Mouse (Mus musculus) ES-E14 (cell line): Measurements from ENCODE around the gene Ccdc116. TPM values are rescaled to one million over a fixed set of nuclear protein-coding genes. Genes with fewer than 3 reads are reported as not detected.
A peak's percentile ranks its signal among the peaks of the same experiment; 100 is the strongest.

Experiments used
- DNase-seq: peaks from one replicate; pipeline ENCODE4 v3.0.0-alpha.2; 2013; ENCODE audit warnings: low read depth, low spot score
- H3K27ac ChIP-seq: 2 replicates; pipeline ENCODE4 v1.5.1; 2012; ENCODE audit warnings: low read depth, mild to moderate bottlenecking, low read length, moderate library complexity, mixed read lengths; ENCODE audit not compliant: poor library complexity, insufficient read depth, severe bottlenecking
- H3K36me3 ChIP-seq: 2 replicates; pipeline ENCODE4 v1.6.1; 2012; ENCODE audit warnings: mild to moderate bottlenecking, low read length, moderate library complexity, mixed read lengths; ENCODE audit not compliant: control insufficient read depth, poor library complexity, insufficient read depth, severe bottlenecking
- H3K4me1 ChIP-seq, 2 experiments: fragments of 150-350 bp in 1 of 2; sonication (generic) in 1 of 2; 2 replicates each; pipeline ENCODE4 v1.6.1; 2012; ENCODE audit warnings: low read length in 2 of 2, mild to moderate bottlenecking in 1 of 2, mixed read lengths in 1 of 2; ENCODE audit not compliant: control insufficient read depth in 2 of 2, insufficient read depth in 2 of 2, poor library complexity in 1 of 2
- H3K4me3 ChIP-seq, 2 experiments: fragments of 150-350 bp in 1 of 2; sonication (generic) in 1 of 2; 2 replicates each; pipeline ENCODE4 v1.5.1; 2012; ENCODE audit warnings: low read length in 2 of 2, low read depth in 1 of 2, mild to moderate bottlenecking in 1 of 2, mixed read lengths in 1 of 2; ENCODE audit not compliant: insufficient read depth in 1 of 2, poor library complexity in 1 of 2, severe bottlenecking in 1 of 2
- H3K9ac ChIP-seq: 2 replicates; pipeline ENCODE4 v1.6.1; 2012; ENCODE audit warnings: low read depth, mild to moderate bottlenecking, low read length, mixed read lengths; ENCODE audit not compliant: poor library complexity, insufficient read depth, severe bottlenecking
- H3K9me3 ChIP-seq: fragments of 150-350 bp; sonication (generic); 2 replicates; pipeline ENCODE4 v1.6.1; 2012; ENCODE audit warnings: low read depth, mild to moderate bottlenecking, low read length; ENCODE audit not compliant: control insufficient read depth, insufficient read depth
- CHD2 ChIP-seq: IDR thresholded peaks from 2 replicates; pipeline ENCODE4 v1.6.1; 2014; ENCODE audit warnings: mild to moderate bottlenecking, low read depth, low read length, inconsistent platforms
- HCFC1 ChIP-seq: IDR thresholded peaks from 2 replicates; pipeline ENCODE4 v1.6.1; 2012; ENCODE audit warnings: low read length, inconsistent platforms, borderline replicate concordance; ENCODE audit not compliant: insufficient read depth
- MAFK ChIP-seq: IDR thresholded peaks from 2 replicates; pipeline ENCODE4 v1.6.1; 2014; ENCODE audit warnings: mild to moderate bottlenecking, low read depth, low read length, inconsistent platforms; ENCODE audit not compliant: insufficient read depth
- ZC3H11A ChIP-seq: IDR thresholded peaks from 2 replicates; pipeline ENCODE4 v1.6.1; 2012; ENCODE audit warnings: low read depth, mild to moderate bottlenecking, inconsistent platforms, low read length, borderline replicate concordance
- ZNF384 ChIP-seq: IDR thresholded peaks from 2 replicates; pipeline ENCODE4 v1.6.1; 2012; ENCODE audit warnings: low read depth, low read length, inconsistent platforms
- in situ Hi-C, 2 experiments: fragments of 600-800 bp; cut with MboI; formaldehyde crosslinking; loops; one replicate each; pipeline ENCODE4 v1.15.1; 2025; ENCODE audit warnings: low sequenced_read_pairs in 2 of 2, inconsistent platforms in 1 of 2; ENCODE audit not compliant: unreplicated experiment in 2 of 2
- total RNA-seq: library from RNA; depleted of rRNA; stranded (reverse); fragments of 300-350 nt; gene quantifications from 2 replicates; pipeline ENCODE4 v1.2.3, GENCODE M21; 2012

Gene Ccdc116
- total RNA-seq, 1 experiment = 4.4 TPM

DNA sequence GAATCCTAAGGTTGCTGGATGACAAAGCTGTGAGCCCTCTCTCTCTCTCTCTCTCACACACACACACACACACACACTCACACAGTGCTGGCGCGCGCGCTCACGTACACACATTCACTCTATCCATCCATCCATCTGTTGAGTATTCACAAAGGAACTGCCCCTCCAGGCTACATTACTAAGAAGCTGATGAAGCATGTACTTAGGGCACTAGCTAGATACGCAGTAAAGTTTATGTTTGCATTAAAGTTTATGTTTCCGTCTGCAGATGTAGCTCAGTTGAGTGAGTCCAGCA, 14.2 kb downstream of the Ccdc116 start:
- DNase-seq = no peak
- Histone ChIP-seq H3K4me3 (peak overlapping the region; percentile 50 to 71; a peak in 3 of 4 replicates), H3K36me3 (peaks cover 4% of the 10 kb centered on the region; the same call in 1 of the 2 replicates), H3K4me1 (no peaks in the 10 kb centered on the region), H3K27ac (no peak overlapping the region), H3K9ac (peak overlapping the region; percentile 51), H3K9me3 (no peaks in the 10 kb centered on the region)
- in situ Hi-C loops = loop anchor here in 1 of 2 experiments (10.0 kb wide), 1 partner anchor 152 kb away; no protein-coding TSS in a partner anchor
- TF ChIP-seq HCFC1 = no peak
- TF ChIP-seq ZNF384 = no peak
- no peak for TF ChIP-seq MAFK
- TF ChIP-seq CHD2 = no peak
- TF ChIP-seq ZC3H11A = no peak

DNA sequence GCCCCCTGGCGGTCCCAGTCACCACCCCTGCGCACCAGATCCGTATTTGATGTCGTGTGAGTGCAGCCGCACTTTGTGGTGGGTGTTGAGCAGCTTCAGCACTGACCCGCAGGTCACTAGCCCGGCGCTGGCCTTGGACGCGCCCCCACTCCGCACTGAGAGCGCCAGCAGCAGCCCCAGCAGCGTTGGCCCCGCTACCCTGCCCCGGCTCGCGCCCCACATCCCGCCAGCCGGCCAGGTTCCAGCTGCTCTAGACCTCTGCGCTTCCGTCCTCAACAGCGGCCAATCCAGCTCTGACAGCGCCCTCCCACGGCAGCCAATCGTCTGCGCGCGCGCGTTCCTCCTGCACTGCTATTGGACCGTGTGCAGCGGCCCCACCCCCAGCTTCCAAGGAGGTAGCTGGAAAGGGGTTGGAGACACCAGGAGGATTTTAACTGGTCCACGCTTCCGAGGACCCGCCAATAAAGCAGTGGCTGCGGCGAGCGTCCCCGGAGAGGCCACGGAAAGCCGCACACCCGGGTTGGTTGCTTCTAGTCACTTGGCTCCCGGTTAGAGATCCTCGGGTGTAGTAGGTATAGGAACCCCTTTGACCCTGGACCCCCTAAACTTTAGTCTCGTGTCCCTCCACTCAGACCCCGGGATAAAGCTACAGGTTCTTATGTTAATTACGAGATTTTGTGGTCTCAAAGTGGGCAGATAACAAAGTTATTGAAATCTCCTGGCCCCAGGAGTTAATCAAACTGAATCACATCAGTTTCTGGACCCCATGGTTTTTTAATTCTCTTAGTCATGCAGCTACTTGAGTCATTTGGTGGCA, 14.7 kb downstream of the Ccdc116 start, which contains the start of gene Sdf2l1:
Gene Sdf2l1, minus strand, starts transcription at position 295 of the 817 bp plus-strand sequence.
- DNase-seq = peak; percentile 96
- peak within 1 kb of the TSS; percentile 88 to 93 for H3K4me3 ChIP-seq
- in situ Hi-C loops = loop anchor here in 1 of 2 experiments (10.0 kb wide), 1 partner anchor 153 kb away; no protein-coding TSS in a partner anchor
- H3K9me3 ChIP-seq = no peaks in the 10 kb centered on the region
- no peak within 1 kb of the TSS for H3K27ac ChIP-seq
- TF ChIP-seq ZNF384 (no peak), CHD2 (0 out of 2 replicates have a peak, but pooled peaks have one; percentile 51), HCFC1 (peak; percentile 36; the same call in 1 of the 2 replicates)
- no peaks in the 10 kb centered on the region for H3K4me1 ChIP-seq
- H3K9ac ChIP-seq = peak within 1 kb of the TSS; percentile 81
- peaks cover 4% of the 10 kb centered on the region; the same call in 1 of the 2 replicates for H3K36me3 ChIP-seq

DNA sequence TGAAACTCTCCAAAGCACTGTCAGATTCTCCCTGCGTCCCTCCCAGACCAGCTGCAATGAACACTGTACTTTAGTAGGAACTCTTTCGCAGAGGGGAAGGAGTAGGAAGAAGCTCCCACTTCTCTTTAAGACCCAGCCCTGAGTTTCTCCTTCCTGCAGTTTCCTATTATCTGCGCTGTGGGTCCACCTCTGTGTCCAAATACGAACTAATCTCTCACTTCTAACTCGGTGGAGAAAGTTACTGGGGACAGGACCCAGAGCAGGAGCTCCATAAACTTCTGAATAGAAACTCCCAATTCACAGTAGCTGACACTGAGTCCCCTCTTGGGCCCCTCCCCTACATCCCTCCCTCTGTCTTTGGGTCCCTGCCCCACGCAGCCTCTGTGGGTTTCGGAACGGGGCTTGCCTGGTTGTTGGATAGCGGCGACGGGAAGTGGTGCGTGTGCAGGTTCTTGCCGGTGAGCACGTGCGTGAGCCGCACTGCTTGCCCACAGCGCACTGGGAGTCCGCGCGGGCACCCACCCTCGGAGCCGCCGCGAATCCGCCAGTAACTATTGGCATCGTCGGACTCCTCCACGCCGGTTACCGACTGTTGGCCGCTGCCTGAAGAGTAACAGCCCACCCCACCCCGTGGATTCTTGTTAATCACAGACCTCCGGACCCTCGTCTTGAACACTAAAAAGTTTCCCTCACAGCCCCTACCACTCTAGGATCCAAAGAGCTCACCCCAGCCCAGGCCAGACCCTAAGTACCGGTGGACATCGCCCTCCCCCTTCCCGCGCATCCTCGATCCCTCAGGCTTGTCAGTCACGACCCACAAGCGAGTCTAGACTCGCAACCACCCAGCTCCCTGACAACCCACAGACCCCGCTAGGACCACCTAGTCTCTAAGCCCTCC, 15.6 kb downstream of the Ccdc116 start:
- H3K4me3 ChIP-seq = peak overlapping the region; percentile 88 to 93
- H3K9me3 ChIP-seq = no peaks in the 10 kb centered on the region
- no peak for DNase-seq
- in situ Hi-C loops = loop anchor here in 1 of 2 experiments (10.0 kb wide), 1 partner anchor 153 kb away; no protein-coding TSS in a partner anchor
- H3K36me3 ChIP-seq = peaks cover 4% of the 10 kb centered on the region; the same call in 1 of the 2 replicates
- H3K27ac ChIP-seq = no peak overlapping the region
- TF ChIP-seq CHD2 (no peak), MAFK (no peak), ZNF384 (no peak), ZC3H11A (no peak), HCFC1 (no peak)
- H3K9ac ChIP-seq = peak overlapping the region; percentile 81
- no peaks in the 10 kb centered on the region for H3K4me1 ChIP-seq

DNA sequence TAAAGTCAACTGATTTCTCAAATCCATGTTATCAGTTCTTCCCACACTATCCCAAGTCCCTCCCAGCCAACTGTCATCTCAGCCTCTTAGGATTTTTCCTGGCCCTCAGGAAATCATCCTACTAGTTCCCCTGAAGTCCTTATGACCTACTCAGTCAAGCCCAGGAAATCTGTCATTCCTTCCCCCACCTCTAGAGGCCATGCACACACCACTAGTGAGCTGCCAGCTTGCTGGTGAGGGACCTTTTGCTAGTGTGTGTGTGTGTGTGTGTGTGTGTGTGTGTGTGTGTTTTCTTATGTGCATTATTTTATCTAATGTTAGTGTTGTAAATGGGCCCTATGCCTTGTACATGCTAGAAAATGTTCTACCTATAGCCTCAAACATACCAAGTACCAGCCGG, 19.7 kb downstream of the Ccdc116 start:
- no peak overlapping the region for H3K27ac ChIP-seq
- no peak overlapping the region for H3K9ac ChIP-seq
- in situ Hi-C loops = no loop called here
- TF ChIP-seq HCFC1 (no peak), ZC3H11A (peak; percentile 35; the same call in 1 of the 2 replicates)
- peak; percentile 53 for DNase-seq
- H3K4me1 ChIP-seq = peaks cover 2 to 4% of the 10 kb centered on the region in 2 experiments; a peak in 1 of 4 replicates
- no peak overlapping the region for H3K4me3 ChIP-seq
- no peaks in the 10 kb centered on the region for H3K9me3 ChIP-seq
- H3K36me3 ChIP-seq = peaks cover 9% of the 10 kb centered on the region; the same call in 1 of the 2 replicates
